Mouse (Mus musculus) CD4-positive helper T cell, adult 2 months (primary cell): ENCODE data around the gene Ppp1ca.

Source experiments
- DNase-seq: peaks from one replicate; pipeline ENCODE4 v3.0.0-alpha.2; 2012; ENCODE audit warnings: low read depth, missing footprints, low spot score

The Ppp1ca gene

DNA sequence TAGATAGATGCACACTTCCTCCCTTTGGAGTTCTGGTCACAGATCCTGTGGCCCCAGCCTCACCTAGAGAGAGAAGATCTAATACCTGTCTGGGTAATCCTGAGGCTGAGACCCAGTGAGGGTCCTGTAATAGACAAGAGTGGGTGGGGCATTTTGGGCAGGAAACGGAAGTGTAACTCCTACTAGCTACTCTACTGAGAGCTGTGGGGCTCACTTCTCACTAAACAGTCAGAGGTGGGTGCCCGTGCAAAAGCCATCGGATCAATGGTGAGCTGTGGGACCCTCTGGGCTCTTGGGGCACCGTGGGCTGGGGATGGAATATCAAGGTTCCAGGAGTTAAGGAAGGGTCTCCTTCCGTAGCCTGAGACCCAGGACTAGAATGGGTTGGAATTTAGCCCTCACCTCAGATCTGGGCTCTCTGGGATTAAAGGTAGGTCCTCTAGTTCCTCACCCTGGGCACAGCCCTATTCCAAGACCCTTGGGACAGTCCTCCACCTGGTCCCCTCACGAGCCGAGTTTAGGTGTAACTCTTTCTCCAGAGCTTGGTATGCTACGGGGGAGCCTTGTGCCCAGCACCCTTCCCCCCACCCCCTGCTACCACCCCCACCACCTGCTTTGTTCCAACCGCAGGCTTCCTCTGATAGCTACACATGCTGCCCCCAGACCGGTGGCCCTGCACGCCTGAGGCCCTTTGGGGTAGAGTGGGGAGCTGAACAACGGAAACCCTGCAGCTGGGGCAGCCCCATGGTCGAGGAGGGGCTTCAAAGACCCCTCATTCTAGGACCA is 37.2 kb upstream of the Ppp1ca start:
- DNase-seq: peak; percentile 71

GRCm38 (mm10) chr19:4155223-4156072 is 36.4 kb upstream of the Ppp1ca start:
- peak; percentile 43 for DNase-seq

DNA sequence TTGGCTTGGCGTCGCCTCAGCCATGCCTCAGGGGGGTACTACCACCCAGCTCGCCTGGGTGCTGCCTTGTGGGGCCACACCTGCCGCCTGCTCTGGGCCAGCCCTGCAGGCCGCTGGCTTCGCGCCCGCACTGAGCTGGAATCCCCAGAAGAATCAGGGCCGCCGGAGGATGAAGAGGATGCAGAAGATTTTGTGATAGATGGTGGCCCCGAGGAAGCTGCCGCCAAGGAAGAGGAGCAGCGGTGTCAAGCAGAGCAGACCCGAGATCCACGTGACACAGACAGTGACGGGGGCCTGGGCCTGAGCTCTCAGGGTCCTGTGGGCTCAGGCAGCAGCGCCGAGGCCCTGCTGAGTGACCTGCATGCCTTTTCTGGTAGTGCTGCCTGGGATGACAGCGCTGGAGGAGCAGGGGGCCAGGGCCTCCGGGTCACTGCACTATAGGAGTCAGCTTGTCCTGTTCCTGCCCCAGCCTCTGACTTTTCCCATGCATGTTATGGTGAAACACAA is 35.7 kb upstream of the Ppp1ca start:
- DNase-seq: peak; percentile 32

GRCm38 (mm10) chr19:4156771-4157170 is 35.1 kb upstream of the Ppp1ca start:
- DNase-seq: no peak

GRCm38 (mm10) chr19:4159049-4159448 is 32.8 kb upstream of the Ppp1ca start:
- DNase-seq: no peak

- peak; percentile 95 for DNase-seq
Measured at GRCm38 (mm10) chr19:4162646-4163542, 29.0 kb upstream of the Ppp1ca start, which contains the start of gene Rps6kb2. TSS of gene Rps6kb2 (minus strand) at chr19:4163354.

DNA sequence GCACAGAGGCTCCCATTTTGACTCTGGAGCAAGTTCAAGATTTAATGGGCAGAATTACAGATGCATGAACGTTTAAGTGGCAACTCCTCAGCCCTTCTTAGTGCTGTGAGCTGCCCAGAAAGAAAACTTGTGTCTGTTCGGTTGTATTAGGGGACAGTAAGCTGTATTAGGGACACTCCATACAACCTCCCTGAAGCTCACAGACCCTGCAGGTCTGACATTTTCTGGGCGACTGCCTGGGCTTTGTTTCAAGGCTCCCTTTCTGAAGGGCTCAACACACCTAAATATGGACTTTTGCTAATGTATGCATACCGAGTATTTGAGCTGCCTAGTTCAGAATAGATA is 28.4 kb upstream of the Ppp1ca start:
- DNase-seq: no peak

GRCm38 (mm10) chr19:4164100-4164499 is 27.8 kb upstream of the Ppp1ca start:
- DNase-seq: no peak

GRCm38 (mm10) chr19:4164721-4165120 is 27.1 kb upstream of the Ppp1ca start:
- no peak for DNase-seq

- no peak for DNase-seq
Measured at GRCm38 (mm10) chr19:4166678-4167476, 25.0 kb upstream of the Ppp1ca start.

DNA sequence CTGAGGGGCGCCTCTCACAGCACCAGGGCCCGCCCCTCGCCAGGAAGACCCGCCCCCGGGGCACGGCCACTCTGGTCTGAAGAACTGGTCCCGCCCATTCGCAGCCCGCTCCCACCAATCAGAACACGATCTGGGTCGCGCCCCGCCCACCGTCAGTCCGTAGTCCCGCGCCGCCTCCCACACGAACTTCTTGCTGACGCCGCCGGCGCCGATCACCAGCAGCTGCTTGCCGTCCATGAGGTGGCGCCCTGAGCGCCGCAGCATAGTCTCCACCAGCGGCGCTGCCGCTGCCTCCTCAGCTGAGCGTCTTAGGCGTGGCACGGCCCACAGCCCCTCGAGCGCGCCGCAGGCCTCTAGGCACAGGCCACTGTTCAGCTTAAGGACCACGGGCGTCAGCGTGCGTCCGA is 22.5 kb upstream of the Ppp1ca start:
- peak; percentile 99 for DNase-seq

- no peak for DNase-seq
Measured at GRCm38 (mm10) chr19:4169810-4170209, 22.1 kb upstream of the Ppp1ca start.

- no peak for DNase-seq
Measured at GRCm38 (mm10) chr19:4170723-4171392, 21.0 kb upstream of the Ppp1ca start.

DNA sequence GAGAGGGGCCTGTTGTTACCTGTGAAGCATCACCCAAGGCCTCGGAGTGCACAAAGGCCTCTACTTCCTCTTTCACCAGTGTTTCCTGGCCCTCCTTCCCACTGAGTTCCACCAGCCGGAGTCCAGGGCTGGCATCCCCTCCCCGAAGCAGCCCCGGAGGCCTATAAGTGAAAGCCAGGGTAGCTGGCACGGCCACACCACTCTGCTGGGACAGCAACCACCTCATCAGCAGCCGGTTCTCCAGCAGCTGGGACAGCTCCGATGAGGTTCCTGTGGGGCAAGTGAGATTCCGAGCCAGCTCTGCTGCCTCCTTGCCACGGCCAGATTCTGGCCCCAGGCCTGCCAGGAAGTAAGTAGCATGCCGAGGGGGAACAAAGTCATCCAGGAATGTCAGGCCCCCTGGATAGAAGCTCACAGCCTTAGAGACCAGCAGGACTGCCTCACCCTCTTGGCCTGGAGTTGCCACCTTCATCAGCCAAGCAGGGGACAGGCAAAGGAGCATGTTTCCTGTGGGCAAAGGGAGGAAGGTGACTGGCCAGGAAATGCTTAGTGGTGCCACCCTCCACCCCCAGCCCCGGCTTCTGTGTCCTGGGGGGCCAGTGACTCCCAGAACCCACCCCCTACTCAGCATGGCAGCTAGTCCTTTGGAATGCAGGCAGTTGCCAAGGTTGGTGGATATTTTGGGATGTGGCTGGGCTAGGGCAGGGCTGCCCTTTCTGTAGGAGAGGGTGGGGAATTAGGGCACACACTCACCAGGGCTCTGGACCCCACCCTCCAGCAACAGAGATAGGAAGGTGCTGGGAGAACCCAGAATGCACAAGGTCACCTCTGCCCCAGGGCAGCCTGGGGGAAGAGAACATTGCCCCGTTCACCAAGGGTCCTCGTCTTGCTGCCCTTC is 20.2 kb upstream of the Ppp1ca start:
- DNase-seq: no peak

DNA sequence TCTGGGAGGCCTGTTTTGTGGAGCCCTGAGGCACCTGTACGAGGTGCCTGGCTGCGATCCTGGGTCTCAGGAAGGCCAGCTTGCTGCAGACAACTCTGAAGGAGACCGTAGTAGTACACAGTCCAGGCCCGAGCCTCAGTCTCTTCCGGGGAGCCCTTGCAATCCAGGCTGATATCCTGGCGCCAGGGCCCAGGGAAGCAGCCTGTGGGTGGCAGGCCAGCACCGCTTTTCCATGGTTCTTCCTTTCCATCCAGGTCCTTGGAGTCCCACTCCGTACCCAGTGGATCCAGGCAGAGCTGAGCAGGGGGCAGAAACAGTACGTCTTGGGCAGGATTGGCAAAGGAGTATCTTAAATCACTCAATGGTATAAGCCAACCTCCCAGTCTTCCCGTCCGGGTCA is 18.9 kb upstream of the Ppp1ca start:
- no peak for DNase-seq

DNA sequence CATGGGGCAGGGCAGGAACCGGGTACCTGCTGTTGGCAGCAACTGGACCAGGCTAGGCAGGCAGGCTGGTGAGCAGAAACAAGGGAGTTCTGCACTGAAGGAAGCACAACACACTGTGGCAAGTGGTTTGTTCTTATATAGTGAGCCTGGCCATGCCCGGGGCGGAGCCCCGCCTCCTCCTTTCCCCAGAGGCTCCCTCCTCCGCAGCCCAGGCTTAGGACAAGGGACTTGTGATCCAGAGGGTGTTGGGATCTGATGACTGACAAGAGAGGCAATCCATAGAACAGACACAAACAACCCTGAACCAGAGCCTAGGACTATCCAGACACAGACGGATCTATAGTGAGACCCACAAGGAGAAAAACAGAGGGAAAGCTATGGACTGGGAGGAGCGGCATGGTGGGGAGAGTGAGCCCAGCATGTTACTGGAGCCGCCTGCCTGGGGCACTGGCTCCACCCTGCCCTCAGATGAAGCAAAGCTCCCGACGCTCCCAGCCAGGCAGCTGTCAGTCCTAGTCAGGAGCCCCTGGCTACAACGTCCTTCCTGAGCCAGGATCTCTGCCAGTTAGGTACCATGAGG is 16.4 kb upstream of the Ppp1ca start, which contains the start of gene Carns1:
Carns1 (minus strand) TSS at position 112 of the 580 bp plus-strand sequence.
- no peak for DNase-seq

DNA sequence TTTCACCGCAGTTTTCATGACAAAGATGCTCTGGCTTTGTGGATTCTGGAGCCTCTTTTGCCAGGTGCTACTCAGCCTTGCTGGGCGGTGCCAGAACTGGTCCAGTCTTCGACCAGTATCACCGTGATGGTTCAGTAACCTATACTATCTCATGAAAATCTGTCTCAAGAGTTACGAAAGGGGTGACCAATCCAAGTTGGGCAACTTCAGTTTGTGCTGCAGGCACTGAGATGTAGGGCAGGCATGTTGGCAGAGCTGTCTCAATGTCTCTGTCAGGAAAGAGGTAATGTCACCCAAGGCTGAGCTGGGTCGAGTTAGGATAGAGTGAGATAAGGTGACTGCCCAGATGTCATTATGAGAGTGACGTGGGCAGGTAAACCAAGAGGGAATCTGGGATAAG is 11.5 kb upstream of the Ppp1ca start:
- DNase-seq: no peak

- peak; percentile 77 for DNase-seq
Measured at GRCm38 (mm10) chr19:4181892-4182291, 10.0 kb upstream of the Ppp1ca start.

GRCm38 (mm10) chr19:4183689-4184088 is 8.2 kb upstream of the Ppp1ca start:
- DNase-seq: no peak
